ENCODE assay signal across 19 mouse cellular contexts in genomic region chr3:24743946-24744345, GRCm38 (mm10).
DNase-seq lines count a peak whose midpoint lies in the region; ATAC-seq lines count a peak whose summit lies in the region.
"Had no signal": no experiment of that assay in that cellular context is flagged by ENCODE, and none has a peak within 500 bp of the region (broad histone marks: within the 10 kb centered on the region; RNA-seq: fewer than 3 reads in every experiment).

No protein-coding gene starts in this region.

- peak; percentile 52 for DNase-seq in heart, adult 11 months
- no peak for DNase-seq in heart, embryonic 10.5 days (ENCODE audit: low spot score)
- DNase-seq in gonadal fat pad, adult 2 months (ENCODE audit: low read depth) = peak; percentile 23
- peak; percentile 4 for DNase-seq in retina, embryonic 14.5 days (ENCODE audit: low spot score)
- DNase-seq in ovary, postnatal 14 days (ENCODE audit: low spot score) = no peak
- DNase-seq: adrenal gland, adult 8-10 months; adrenal gland, postnatal 14 days; adrenal gland, postnatal 36 days; cerebellum, adult 11 months; cerebellum, adult 18-20 months; cerebellum, adult 8-10 months; cerebellum, adult 9-11 months; cerebellum, postnatal 25 days; forebrain, postnatal 0 days had no signal

- no peaks in the 10 kb centered on the region for H3K4me1 ChIP-seq in heart, embryonic 10.5 days
- H3K4me1 ChIP-seq: embryonic facial prominence, embryonic 10.5 days; embryonic facial prominence, embryonic 12.5 days; forebrain, embryonic 13.5 days; forebrain, embryonic 15.5 days had no signal

- no peak for ATAC-seq in activated CD4-positive, CD25-positive, alpha-beta regulatory T cell, adult 4 months
- ATAC-seq: forebrain, embryonic 13.5 days; forebrain, embryonic 15.5 days; forebrain, postnatal 0 days had no signal

- H3K9me3 ChIP-seq in heart, embryonic 10.5 days = no peaks in the 10 kb centered on the region
- H3K9me3 ChIP-seq: embryonic facial prominence, embryonic 10.5 days; embryonic facial prominence, embryonic 12.5 days; forebrain, embryonic 13.5 days; forebrain, embryonic 15.5 days had no signal

- H3K4me3 ChIP-seq in heart, embryonic 10.5 days = no peak overlapping the region
- H3K4me3 ChIP-seq: embryonic facial prominence, embryonic 10.5 days; embryonic facial prominence, embryonic 12.5 days; forebrain, embryonic 13.5 days; forebrain, embryonic 15.5 days had no signal

- H3K36me3 ChIP-seq in heart, embryonic 10.5 days = no peaks in the 10 kb centered on the region
- H3K36me3 ChIP-seq: embryonic facial prominence, embryonic 10.5 days; embryonic facial prominence, embryonic 12.5 days; forebrain, embryonic 15.5 days had no signal

- H3K27ac ChIP-seq in heart, embryonic 10.5 days = no peak overlapping the region
- H3K27ac ChIP-seq: embryonic facial prominence, embryonic 10.5 days; embryonic facial prominence, embryonic 12.5 days; forebrain, embryonic 13.5 days; forebrain, embryonic 15.5 days had no signal

- 73% methylated on average over 3 of the region's 3 CpGs for WGBS in heart, embryonic 10.5 days

- H3K27me3 ChIP-seq in heart, embryonic 10.5 days (ENCODE audit: insufficient read depth, poor library complexity, severe bottlenecking) = no peaks in the 10 kb centered on the region
- H3K27me3 ChIP-seq: embryonic facial prominence, embryonic 12.5 days; forebrain, embryonic 13.5 days; forebrain, embryonic 15.5 days had no signal

Comparison
In these comparisons a context has a peak if more than half of its experiments do, and no peak if none do; other contexts are left out.
1. DNase-seq: peak in heart, adult 11 months (single experiment), gonadal fat pad, adult 2 months (single experiment) and retina, embryonic 14.5 days (single experiment); none in heart, embryonic 10.5 days (single experiment) and ovary, postnatal 14 days (single experiment).